Mouse (Mus musculus): ENCODE results near the gene Fbxo3.
"Not testable (repeated sequence)": the region's sequence is repeated elsewhere in the genome, so short reads cannot be mapped to it uniquely, and the experiment has no call there.

Fbxo3 gene

DNA sequence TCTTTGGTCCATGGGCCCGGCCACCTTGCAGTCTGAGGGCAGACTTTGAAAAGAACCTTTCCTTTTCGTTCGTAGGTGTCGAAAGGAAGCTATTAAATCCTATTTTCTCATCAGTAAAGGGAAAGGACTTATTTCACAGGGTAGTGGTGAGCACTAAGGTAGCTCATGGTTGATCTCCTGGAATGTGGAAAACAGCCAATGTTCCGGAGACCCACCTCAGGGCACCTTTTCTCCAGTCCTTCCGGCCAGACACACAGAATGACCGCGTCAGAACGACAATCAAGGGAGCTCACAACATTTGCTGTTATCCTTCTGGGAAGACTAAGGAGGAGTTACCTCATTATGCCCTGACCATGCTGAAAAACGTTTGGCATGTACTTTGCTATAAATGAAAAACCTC, 68.7 kb downstream of the Fbxo3 start:
- DNase-seq (ENCODE audit: low read depth in 2 of 2, low spot score in 2 of 2) = no peak

DNA sequence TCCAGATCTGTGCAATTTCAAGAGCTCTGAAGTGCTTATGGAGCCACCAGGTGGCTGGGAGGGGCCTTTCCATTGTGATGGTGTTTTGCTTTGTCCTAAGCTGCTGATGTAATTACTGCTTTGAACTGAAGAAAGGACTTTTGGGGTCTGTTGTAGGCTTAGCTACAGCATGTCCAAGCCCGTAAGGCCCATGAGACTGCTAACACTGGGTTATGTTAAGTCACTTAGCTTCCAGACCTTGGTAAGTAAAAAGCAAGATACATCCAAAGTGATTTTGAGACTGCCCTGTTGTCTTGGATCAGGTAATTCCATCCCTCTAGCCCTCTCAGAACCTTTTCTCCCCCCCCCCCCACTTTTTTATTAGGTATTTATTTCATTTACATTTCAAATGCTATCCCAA, 69.3 kb downstream of the Fbxo3 start:
- DNase-seq (ENCODE audit: low read depth in 2 of 2, low spot score in 2 of 2) = not testable (repeated sequence)

DNA sequence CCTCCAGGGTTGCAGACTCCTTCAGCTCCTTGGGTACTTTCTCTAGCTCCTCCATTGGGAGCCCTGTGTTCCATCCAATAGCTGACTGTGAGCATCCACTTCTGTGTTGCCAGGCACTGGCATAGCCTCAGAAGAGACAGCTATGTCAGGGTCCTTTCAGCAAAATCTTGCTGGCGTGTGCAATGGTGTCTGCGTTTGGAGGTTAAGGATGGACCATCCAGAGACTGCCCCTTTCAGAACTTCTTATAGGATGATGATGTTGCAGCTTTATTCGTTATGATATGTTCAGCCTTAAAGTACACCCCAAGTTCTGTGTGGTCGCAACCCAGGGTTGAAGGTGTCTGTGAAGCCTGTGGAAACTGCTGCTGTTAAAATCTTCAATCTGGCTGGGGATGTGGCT, 69.9 kb downstream of the Fbxo3 start:
- DNase-seq (ENCODE audit: low read depth in 2 of 2, low spot score in 2 of 2) = not testable (repeated sequence)

DNA sequence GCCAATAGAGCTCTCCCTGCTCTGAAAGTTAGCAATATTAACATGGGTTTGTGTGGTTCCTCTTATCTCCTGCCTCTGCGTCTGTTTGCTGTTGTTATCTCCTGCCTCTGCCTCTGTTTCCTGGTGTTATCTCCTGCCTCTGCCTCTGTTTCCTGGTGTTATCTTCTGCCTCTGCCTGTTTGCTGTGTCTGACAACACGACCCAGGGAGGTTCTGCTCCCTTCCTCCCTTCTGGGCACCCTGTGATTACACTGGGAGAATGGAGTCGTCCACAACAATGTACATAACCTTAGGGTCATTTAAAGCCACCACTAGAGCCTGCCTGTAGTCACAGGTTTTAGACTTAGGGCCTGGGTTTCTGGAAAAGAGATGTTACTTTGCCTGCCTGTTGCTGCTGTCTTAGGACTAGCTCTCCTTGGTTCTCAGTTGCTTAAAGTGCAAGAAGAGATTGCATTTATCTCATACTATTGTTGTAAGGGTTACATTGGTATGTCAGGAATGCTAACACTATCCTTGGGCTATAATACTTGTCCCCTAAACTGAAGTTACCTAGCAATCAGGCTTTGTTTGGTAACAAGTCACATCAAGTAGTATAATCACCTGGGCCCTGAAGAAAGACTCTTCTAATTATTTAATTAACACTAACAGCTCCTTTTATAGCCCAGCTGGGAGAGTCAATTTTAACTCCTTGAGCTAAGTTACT, 71.2 kb downstream of the Fbxo3 start:
- no peak for DNase-seq (ENCODE audit: low read depth in 2 of 2, low spot score in 2 of 2)

DNA sequence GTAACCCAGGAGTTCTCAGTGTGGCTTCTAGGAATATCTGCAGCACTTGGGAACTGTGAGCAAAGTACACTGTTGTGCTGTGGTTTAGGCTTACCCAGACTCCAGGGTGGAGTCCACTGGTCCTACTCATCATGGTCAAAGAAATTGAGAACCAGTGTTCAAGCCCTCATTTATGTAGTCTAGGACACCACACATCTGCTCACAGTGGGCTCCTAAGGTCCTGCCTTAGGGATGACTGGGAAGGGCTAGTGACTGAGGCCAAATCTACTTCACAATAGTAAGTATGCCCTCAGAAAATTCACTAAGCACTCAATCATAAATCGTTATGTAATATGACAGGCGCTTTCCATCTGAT, 71.7 kb downstream of the Fbxo3 start:
- DNase-seq (ENCODE audit: low read depth in 2 of 2, low spot score in 2 of 2) = no peak

DNA sequence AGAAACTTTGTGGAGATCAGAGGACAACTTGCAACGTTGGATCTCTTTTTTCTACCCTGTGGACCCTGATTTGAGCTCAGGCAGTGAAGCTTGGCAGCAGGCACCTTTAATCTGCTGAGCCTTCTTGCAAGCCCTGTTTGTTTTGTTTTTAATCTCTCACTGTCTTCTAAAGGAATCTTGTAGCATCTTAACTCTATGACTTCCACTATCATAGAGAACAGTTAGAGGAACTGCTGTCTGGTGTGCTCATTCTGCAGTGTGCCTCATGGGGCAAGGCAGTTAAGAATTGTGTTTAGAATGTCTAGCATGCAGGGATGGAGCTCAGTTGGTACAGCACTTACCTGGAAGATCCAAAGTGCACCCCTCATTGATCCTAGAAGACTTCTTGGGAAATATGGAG, 72.4 kb downstream of the Fbxo3 start:
- no peak for DNase-seq (ENCODE audit: low read depth in 2 of 2, low spot score in 2 of 2)

DNA sequence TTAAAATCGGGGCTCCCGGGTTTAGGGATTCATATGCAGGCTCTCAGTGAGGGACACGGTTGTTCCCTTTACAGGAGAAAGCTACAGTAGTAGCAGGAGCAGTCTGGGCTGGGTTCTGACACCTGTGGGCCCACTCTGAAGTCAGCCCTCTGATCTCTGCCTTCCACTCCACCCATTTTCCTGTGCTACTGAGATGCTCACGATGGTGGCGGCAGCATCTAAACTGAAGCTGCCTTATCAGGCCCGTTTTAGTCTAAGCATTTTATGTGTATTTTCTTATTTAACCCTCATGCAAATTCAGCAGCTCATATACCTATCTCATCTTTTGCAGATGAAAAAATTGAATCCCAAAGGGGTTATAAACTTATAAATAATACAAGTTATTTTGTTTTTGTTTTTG, 77.3 kb downstream of the Fbxo3 start:
- no peak for DNase-seq (ENCODE audit: low read depth in 2 of 2, low spot score in 2 of 2)

DNA sequence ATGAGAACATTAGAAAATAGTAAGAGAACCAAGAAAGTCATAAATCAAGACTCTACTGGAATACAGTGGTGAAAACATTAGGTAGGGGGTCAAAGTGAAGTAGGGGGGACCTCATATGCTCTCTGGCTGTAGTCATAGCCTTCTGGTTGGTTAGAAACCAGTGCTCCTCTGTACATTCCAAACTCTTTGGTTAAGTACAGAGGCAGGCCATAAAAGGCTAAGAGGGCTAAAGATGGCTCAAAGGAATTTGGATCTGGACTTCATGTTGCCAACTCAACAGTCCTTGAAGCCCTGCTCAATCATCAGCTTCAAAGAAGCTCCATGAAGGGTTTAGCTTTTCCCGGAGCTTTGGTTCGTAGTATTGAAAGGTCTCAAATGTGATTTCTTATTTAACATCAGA, 81.5 kb downstream of the Fbxo3 start:
- DNase-seq (ENCODE audit: low read depth in 2 of 2, low spot score in 2 of 2) = not testable (repeated sequence)

DNA sequence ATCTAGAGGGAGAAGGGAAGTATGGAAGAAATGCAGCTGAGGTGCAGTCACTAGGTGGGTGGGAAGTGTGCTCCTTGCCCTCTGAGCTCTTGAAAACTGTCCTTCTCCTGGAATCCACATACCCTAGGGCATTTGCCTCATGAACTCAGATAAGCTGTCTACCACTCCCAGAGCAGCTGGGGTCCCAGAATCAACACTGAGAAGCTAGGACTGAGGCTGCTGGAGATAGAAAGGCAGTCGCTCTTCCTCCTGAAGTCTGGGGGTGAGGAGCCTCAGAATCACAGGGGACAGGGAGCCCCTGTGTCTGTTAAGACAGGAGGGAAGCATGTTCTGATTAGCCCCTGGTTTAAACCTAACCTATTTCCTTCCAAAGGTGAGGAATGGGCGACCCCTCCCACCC, 82.0 kb downstream of the Fbxo3 start:
- no peak for DNase-seq (ENCODE audit: low read depth in 2 of 2, low spot score in 2 of 2)

DNA sequence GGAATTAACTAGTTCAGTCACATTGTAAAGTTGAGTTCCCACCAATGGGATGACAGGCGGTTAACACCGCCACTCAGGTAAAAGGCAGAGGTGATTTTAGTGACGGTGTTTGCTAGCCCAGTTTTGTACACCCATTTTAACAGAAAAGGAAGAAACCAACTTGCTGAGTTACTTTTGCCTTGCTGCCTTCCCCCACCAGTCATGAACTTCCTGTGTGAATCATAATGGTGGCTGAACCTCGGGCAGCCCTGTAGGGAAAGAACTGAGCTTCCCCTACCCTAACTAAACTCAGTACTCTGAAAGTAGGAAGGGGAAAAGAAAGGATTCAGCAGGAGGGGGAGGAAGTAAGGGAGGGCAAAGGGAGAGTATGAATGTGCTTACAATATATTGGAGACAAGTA, 82.5 kb downstream of the Fbxo3 start:
- DNase-seq (ENCODE audit: low read depth in 2 of 2, low spot score in 2 of 2) = no peak

DNA sequence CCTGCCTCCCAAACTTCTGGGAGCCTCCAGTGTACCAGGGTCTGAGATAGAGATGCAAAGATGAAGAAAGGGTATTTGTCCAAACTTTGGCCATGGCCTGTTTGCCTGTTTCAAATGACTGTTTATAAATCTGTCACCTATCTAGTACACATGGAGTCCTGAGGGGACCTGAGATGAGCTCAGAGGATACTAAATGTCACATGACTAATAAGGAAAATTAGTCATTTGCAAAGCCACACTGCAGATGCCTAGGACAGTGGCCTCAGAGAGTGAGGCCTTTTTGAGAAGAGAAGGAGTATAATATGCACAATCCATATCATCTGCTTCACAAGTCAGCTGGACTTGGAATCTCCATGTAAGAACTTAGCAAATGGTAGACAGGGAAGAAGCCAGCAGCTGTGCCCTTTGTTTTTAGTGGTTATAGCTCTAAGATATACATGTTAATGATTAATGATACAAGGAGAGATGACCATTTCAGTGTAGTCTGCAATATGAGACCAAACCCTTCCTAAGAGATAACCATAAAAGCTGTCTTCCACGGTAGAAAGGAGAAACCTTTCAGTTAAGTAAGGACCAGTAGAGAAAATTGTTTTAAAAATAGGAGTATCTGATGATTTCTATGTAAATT, 83.8 kb downstream of the Fbxo3 start:
- not testable (repeated sequence) for DNase-seq (ENCODE audit: low read depth in 2 of 2, low spot score in 2 of 2)
